Mouse (Mus musculus) liver, embryonic 11.5 days (tissue): Measurements from ENCODE around the gene Gm42372. TPM values are rescaled to one million over a fixed set of nuclear protein-coding genes. Genes with fewer than 3 reads are reported as not detected.

Experiments
- ATAC-seq: fragments of 200-750 bp; cut with Nextera tagmentation; replicated peaks from 2 replicates; pipeline ENCODE4 v1.8.0; 2017; ENCODE audit warnings: moderate number of reproducible peaks, mild to moderate bottlenecking, moderate TSS enrichment, moderate library complexity; ENCODE audit not compliant: low FRiP score
- DNase-seq: peaks from one replicate; pipeline ENCODE4 v3.0.0-alpha.2; 2017; ENCODE audit warnings: low spot score
- H3K27ac ChIP-seq: fragments of 300-500 bp; sonication (generic); 2 replicates; pipeline ENCODE4 v1.5.1; 2014; ENCODE audit warnings: mild to moderate bottlenecking, low read depth, low read length, control low read depth
- H3K27me3 ChIP-seq: fragments of 300-500 bp; sonication (generic); replicated peaks from 2 replicates; pipeline ENCODE4 v1.6.1; 2014; ENCODE audit warnings: low read length, mixed read lengths; ENCODE audit not compliant: control insufficient read depth, insufficient read depth
- H3K36me3 ChIP-seq: fragments of 300-500 bp; sonication (generic); 2 replicates; pipeline ENCODE4 v1.6.1; 2014; ENCODE audit warnings: mild to moderate bottlenecking, low read length, moderate library complexity, mixed read lengths; ENCODE audit not compliant: control insufficient read depth, insufficient read depth
- H3K4me1 ChIP-seq: fragments of 300-500 bp; sonication (generic); replicated peaks from 2 replicates; pipeline ENCODE4 v1.6.1; 2014; ENCODE audit warnings: low read length, mixed read lengths; ENCODE audit not compliant: control insufficient read depth, insufficient read depth
- H3K4me2 ChIP-seq: fragments of 300-500 bp; sonication (generic); 2 replicates; pipeline ENCODE4 v1.6.1; 2014; ENCODE audit warnings: mild to moderate bottlenecking, control low read depth, moderate library complexity
- H3K4me3 ChIP-seq: fragments of 300-500 bp; sonication (generic); 2 replicates; pipeline ENCODE4 v1.5.1; 2014; ENCODE audit warnings: low read depth, low read length, control low read depth
- H3K9ac ChIP-seq: fragments of 300-500 bp; sonication (generic); 2 replicates; pipeline ENCODE4 v1.6.1; 2014; ENCODE audit warnings: low read depth, low read length, control low read depth
- H3K9me3 ChIP-seq: fragments of 300-500 bp; sonication (generic); 2 replicates; pipeline ENCODE4 v1.6.1; 2016; ENCODE audit warnings: low read length, inconsistent platforms, mixed read lengths; ENCODE audit not compliant: control insufficient read depth
- WGBS: fragments of 180-500 bp; shearing (Covaris S2); extraction: QIAGEN DNeasy Blood & Tissue Kit; methylation state at CpG from one replicate; pipeline ENCODE4 v1.1.7; 2014; 5-methylcytosine and 5-hydroxymethylcytosine counted together
- polyA plus RNA-seq: library from polyadenylated mRNA; unstranded; fragments of >200 nt; fragmentation: Nextera tagmentation; extraction: Ambion mirVana; gene quantifications from 2 replicates; pipeline ENCODE4 v1.2.1, GENCODE M21; 2014

Gm42372 gene
- polyA plus RNA-seq, 1 experiment from 2014 or later = 0.15 TPM

DNA sequence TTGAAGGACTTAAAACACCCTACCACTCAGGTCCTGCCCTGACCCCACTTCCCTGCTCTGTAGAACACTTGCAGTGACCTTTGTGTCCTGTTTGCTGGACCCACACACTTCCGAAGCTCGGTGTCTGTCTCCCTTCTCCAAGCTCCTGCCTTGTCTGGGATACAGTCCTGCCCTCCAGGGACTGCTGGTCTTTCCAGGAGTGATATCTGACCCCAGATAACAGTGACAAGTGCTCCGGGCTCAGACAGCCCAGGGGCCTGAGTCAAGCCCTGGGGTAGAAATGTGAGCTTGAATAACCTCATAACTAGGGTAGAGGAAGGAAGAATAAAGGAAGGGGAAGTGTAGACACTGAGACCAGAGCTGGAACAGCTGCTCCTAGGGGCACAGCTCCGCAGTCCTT is 40.8 kb downstream of the Gm42372 start:
- Histone ChIP-seq H3K36me3 (peaks cover 21% of the 10 kb centered on the region), H3K9ac (0 out of 2 replicates have a peak overlapping the region, but pooled peaks have one; percentile 15), H3K9me3 (no peaks in the 10 kb centered on the region), H3K4me3 (no peak overlapping the region; the same call in 1 of the 2 replicates), H3K27me3 (no peaks in the 10 kb centered on the region), H3K27ac (peak overlapping the region; percentile 45; the same call in 1 of the 2 replicates), H3K4me1 (peaks cover 35% of the 10 kb centered on the region), H3K4me2 (no peak overlapping the region)
- 63% methylated on average over 4 of the region's 4 CpGs for WGBS
- no peak for DNase-seq
- ATAC-seq = no peak

DNA sequence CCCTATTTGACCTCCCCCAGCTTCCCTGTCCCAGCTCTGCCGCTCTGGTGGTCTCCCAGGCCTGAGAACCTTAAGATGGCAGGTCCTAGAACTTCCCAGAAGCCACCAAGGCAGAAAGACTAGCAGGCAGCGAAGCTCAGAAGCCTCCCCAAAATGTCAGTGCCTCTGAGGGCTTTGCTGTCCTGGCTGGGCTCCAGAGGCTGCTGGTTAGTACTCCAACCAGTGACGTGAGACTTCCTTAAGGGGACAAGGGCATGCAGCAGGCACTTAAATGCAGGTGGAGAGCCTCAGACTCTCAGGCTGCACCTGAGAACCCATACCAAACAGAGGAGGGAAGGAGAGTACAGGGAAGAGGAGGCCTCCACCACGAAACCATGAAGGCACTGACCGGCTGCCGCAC is 41.3 kb downstream of the Gm42372 start:
- H3K4me1 ChIP-seq = peaks cover 35% of the 10 kb centered on the region
- 89% methylated on average over 6 of the region's 6 CpGs for WGBS
- peaks cover 21% of the 10 kb centered on the region for H3K36me3 ChIP-seq
- ATAC-seq (no peak), DNase-seq (no peak)
- no peak overlapping the region; the same call in 1 of the 2 replicates for H3K4me3 ChIP-seq
- peak overlapping the region; percentile 45; the same call in 1 of the 2 replicates for H3K27ac ChIP-seq
- 0 out of 2 replicates have a peak overlapping the region, but pooled peaks have one; percentile 15 for H3K9ac ChIP-seq
- no peaks in the 10 kb centered on the region for H3K9me3 ChIP-seq
- peak overlapping the region; percentile 81; the same call in 1 of the 2 replicates for H3K4me2 ChIP-seq
- H3K27me3 ChIP-seq = no peaks in the 10 kb centered on the region

DNA sequence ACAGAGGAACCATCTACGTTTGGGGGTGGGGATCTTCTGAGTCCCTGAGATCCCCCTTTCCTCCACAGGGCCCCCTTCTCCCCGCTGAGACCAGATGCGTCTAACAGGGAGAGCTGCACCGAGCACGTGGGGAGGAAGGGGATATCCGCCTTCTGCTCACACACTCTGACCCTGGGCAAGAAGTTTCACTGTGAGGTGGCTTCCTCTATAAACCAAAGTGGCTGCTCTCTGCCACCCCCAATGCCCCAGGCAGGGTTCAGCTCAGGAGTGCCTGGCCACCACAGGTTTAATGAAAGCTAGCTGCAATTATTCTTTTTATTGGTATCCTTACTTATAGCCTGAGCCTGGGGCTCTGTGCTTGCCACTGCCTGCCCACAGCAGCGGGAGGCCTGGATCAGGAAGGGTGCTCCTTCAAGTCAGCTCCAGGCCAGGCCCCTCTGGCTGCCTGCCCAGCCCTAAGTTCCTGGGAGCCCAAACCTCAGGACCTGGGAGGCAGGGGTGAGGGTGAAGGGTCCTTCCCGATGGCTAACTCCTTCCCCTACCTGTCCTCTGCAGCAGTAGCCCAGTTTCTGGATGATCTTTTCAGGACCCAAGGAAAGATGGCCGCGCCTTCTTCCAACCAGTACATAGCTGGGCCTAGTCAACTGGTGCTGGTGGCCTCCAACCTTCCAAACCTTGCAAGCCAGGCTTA is 42.1 kb downstream of the Gm42372 start:
- ATAC-seq (no peak), DNase-seq (no peak)
- H3K4me2 ChIP-seq = peak overlapping the region; percentile 81
- peak overlapping the region; percentile 81 for H3K4me3 ChIP-seq
- H3K27ac ChIP-seq = peak overlapping the region; percentile 45; the same call in 1 of the 2 replicates
- no peaks in the 10 kb centered on the region for H3K9me3 ChIP-seq
- H3K9ac ChIP-seq = peak overlapping the region; percentile 32; the same call in 1 of the 2 replicates
- peaks cover 17% of the 10 kb centered on the region for H3K36me3 ChIP-seq
- H3K4me1 ChIP-seq = peaks cover 35% of the 10 kb centered on the region
- 65% methylated on average over 10 of the region's 10 CpGs for WGBS
- H3K27me3 ChIP-seq = no peaks in the 10 kb centered on the region

DNA sequence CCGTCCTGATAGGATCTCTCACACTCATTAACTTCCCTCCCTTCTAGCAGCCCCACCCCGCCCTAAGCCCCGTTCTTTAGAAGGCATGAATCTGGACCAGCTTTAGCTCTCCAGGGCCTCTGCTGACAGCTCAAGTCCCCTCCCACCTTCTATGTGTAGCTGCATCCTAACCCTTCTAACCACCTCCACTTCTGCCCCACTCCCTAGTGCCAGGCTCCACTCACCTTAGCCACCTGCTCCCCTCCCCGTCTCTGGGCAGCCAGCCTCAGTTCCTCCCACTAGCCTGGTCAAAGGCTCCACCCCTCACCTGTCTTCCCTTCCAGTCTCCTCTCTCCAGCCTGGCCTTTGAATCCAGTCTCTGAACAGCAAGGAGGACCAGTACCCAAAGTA is 42.6 kb downstream of the Gm42372 start:
- no peak for ATAC-seq
- Histone ChIP-seq H3K4me3 (peak overlapping the region; percentile 81), H3K9ac (no peak overlapping the region), H3K36me3 (peaks cover 13% of the 10 kb centered on the region; the same call in 1 of the 2 replicates), H3K9me3 (no peaks in the 10 kb centered on the region), H3K4me1 (peaks cover 33% of the 10 kb centered on the region), H3K4me2 (peak overlapping the region; percentile 81), H3K27ac (no peak overlapping the region), H3K27me3 (no peaks in the 10 kb centered on the region)
- DNase-seq = no peak
- 46% methylated on average over 4 of the region's 4 CpGs for WGBS

DNA sequence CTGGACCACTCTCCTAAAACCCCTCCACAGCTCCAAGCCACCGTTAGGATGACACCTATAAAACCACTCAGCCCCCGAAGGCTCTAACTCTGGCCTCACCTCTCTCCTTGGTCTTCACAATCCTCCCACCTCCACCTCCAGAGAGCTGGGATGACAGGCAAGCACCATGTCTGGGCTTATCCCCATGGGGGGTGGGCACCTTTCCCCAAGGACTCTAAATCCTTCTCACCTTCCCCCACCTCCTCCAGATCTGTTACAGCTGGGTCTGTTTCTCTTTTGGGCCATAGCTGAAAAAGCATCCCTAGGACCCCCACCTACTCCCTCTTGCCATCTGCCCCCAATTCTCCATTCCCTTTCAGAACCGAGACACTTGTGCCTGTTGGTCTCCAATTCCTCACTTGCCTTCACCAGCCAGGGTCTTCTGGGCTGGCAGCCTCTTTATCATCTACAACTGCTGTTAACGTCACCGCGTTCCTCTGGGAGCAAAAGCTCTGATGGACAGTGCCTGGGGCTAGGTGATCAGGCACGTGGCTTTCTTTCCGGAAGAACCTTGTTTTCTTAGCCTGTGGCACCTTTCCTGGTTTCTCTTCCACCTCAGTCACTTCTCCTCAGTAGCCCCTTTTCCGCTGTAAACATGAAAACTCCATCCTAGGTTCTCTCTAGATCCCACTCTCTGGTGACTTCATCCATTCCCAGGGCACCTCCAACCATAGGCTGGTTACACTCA is 43.2 kb downstream of the Gm42372 start:
- no peak for ATAC-seq

DNA sequence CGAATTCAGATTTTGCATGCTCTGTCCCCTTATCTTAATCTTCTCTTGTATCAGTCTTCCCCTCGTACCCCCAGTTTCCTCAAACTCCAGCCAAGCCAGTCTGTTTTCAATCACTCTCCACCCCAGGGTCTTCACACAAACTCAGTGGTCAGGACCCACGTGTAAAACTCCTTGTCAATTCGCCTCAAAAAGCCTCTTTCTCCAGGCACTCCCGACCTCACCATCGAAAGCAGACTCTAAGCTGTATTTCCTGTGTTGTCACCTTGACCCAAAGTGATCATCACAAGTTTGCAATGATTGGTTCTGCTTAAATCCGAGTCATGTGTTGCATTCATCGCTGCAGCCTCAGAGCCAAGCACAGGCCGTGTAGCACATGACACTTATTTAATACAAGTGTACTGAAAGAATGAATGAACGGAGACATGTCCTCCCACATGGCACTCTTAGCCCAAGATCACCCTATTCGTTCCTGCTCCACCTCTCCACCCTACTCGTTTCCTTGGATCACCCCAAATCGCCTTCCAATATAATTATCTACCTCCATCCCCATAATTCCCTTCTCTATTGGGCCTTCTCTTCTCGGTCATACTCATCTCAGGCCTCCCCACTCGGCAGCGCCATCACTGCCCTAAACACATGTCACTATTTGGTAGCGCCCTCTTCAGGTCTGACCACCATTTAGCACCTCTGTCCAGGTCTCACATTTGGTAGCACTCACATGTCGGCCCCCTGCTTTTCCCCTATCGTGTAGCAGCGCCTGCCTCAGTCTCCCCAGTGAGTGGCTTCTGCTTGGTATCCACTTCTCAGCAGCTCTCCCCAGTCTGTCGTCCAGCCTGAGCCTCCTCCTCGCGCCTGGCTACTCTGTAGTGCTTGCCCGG is 44.1 kb downstream of the Gm42372 start:
- Histone ChIP-seq H3K36me3 (peaks cover 6% of the 10 kb centered on the region; the same call in 1 of the 2 replicates), H3K9me3 (no peaks in the 10 kb centered on the region), H3K4me2 (peak overlapping the region; percentile 81), H3K4me3 (peak overlapping the region; percentile 81), H3K27me3 (no peaks in the 10 kb centered on the region), H3K27ac (peak overlapping the region; percentile 66), H3K9ac (peak overlapping the region; percentile 90), H3K4me1 (peaks cover 32% of the 10 kb centered on the region)
- WGBS = 4% methylated on average over 24 of the region's 24 CpGs
- ATAC-seq (peak; percentile 70), DNase-seq (no peak)

More for the DNA sequence above, 43.2 kb downstream of the Gm42372 start:
- Histone ChIP-seq H3K4me1 (peaks cover 32% of the 10 kb centered on the region), H3K27me3 (no peaks in the 10 kb centered on the region), H3K36me3 (peaks cover 9% of the 10 kb centered on the region; the same call in 1 of the 2 replicates), H3K4me3 (peak overlapping the region; percentile 81), H3K27ac (no peak overlapping the region), H3K9me3 (no peaks in the 10 kb centered on the region), H3K4me2 (peak overlapping the region; percentile 81), H3K9ac (peak overlapping the region; percentile 90)
- 57% methylated on average over 9 of the region's 9 CpGs for WGBS
- no peak for DNase-seq

DNA sequence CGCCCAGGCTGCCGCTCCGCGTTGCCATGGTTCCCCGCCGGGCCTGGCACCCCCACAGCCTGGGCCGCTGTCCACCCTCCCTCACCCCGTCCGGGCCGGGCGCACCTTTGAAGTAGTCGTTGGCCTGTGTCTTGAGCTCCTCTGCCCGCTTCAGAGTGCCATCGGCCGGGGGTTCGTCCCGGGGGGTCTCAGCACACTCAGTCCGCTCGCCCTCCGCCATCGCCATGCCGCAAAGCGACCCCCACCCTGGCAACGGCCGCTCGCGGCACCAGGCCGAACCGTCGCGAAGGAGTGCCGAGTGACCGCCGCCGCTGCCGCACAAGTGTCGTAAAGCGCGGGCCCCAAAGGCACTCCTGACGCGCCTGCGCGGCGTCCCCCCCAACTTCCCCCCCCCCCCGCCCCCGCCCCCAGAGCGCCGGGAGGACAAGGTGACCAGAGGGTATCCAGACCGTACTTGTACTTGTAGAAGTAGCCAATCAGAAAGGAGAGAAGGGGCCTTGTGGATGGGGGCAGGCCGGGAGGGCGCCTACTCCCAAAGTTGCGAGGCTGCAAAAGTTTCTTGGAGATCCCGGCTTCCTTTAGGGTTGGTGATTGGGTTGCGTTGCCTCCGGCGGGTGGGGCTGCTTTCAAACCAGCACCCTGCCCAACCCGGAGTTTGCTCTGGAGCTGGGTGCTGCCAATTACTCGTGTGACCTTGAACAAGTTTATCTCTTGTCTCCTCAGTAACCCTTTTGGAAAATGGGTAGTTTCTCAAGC is 44.9 kb downstream of the Gm42372 start, which contains the start of gene Ppp5c:
Ppp5c (minus strand) TSS at position 337 of the 756 bp plus-strand sequence.
- Histone ChIP-seq H3K27me3 (no peaks in the 10 kb centered on the region), H3K9ac (peak within 1 kb of the TSS; percentile 90), H3K9me3 (no peaks in the 10 kb centered on the region), H3K4me2 (peak within 1 kb of the TSS; percentile 81), H3K4me3 (peak within 1 kb of the TSS; percentile 81), H3K36me3 (no peaks in the 10 kb centered on the region), H3K4me1 (peaks cover 32% of the 10 kb centered on the region), H3K27ac (peak within 1 kb of the TSS; percentile 66)
- under 1% methylated on average over 56 of the region's 58 CpGs for WGBS
- peak; percentile 93 for DNase-seq
- peak; percentile 80 for ATAC-seq
